Mouse (Mus musculus): ENCODE measurements at regions not wholly inside any gene's neighbourhood (a gene's known extent, or its start where the extent isn't known, plus 50 kb on each side); places are given as distances from the start of the nearest gene placed in this dataset.

DNA sequence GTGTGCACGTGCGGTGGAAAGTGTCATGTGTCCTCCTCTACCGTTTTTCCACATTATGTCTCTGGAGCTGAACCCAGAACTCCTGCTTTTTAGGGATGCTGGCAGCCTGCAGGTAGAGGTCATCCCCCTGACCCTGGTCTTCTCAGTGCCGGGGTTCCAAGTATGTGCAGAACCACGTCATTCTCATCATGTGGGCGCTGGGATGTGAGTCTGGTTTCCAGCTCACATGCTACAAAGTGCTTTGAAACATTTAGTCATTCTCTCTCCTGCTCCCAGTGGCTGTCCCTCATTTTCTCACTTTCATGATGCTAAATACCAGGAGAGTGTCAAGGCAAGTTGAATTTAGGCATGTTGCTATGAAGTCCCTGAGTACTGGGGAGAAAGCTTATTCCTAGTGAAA is 326.6 kb downstream of the Ttll7 start:
- no peak for DNase-seq (ENCODE audit: low read depth, low spot score)

DNA sequence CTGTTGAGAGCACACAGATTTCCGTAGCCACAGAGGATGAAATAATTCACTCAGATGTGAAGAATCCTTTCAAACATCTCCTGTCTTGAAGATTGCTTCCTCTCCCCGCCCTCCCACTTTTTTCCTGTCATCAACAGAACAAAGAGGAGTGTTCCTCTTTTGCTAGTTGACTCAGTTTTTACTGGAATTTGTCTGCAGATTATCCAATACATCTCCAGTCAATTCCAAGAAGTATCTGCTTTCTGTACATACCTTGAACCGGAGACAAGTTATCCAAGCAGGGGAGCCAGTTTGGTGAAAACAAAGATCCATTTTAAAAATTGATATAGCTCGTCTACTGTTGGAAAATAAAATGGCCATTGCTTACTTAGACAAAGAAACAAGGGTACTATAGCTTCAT is 328.5 kb downstream of the Ttll7 start:
- peak; percentile 14 for DNase-seq (ENCODE audit: low read depth, low spot score)

- peak; percentile 93 for DNase-seq (ENCODE audit: low read depth, low spot score)
Observed at GRCm38 (mm10) chr3:147181501-147182365, 329.6 kb downstream of the Ttll7 start.

DNA sequence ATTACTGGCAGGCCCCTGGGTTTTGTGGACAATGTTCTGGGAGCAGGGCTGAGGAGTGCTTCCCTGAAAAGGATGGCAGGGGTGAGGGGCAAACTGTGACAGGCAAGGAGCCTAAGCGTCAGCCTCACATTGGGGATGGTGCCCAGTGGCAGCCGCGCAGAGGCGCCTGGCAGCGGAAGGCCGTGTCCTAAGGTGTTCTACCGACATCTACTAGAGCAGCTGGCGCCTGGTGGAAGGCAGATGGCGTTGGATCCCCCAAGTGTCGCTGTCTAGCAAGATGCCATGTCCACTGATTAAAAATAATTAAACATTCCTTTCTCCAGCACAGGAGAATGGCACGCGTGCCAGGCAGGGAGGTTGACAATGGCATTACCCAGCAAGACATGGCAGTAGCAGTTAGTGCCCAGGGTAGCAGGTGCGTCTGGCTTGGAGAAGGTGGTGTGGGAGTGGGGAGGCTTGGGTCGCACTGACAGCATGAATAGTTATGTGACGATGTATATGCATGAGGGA is 330.3 kb downstream of the Ttll7 start:
- no peak for DNase-seq (ENCODE audit: low read depth, low spot score)

GRCm38 (mm10) chr3:147183656-147184290 is 331.6 kb downstream of the Ttll7 start:
- DNase-seq (ENCODE audit: low read depth, low spot score), result no peak

DNA sequence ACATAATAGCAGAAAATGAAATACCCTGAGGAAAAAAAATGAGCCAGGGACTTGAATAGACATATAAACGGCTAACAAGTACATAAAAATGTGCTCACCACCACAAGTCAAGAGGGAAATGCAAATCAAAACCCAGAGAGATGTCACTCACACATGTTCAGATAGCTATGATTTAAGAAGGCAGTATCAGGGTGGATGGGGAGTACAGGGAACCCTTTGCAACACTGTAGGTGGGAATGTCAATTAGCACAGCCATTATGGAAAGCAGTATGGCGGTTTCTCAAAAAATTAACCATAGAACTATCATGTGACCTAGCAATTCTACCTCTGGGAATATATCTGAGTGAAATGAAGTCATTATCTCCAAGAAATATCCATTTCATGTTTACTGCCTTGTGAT is 337.6 kb downstream of the Ttll7 start:
- no peak for DNase-seq (ENCODE audit: low read depth, low spot score)

- no peak for DNase-seq (ENCODE audit: low read depth, low spot score)
Observed at GRCm38 (mm10) chr3:147196626-147197025, 344.5 kb downstream of the Ttll7 start.

- peak; percentile 46 for DNase-seq (ENCODE audit: low read depth, low spot score)
Observed at GRCm38 (mm10) chr3:147197215-147197614, 345.0 kb downstream of the Ttll7 start.

DNA sequence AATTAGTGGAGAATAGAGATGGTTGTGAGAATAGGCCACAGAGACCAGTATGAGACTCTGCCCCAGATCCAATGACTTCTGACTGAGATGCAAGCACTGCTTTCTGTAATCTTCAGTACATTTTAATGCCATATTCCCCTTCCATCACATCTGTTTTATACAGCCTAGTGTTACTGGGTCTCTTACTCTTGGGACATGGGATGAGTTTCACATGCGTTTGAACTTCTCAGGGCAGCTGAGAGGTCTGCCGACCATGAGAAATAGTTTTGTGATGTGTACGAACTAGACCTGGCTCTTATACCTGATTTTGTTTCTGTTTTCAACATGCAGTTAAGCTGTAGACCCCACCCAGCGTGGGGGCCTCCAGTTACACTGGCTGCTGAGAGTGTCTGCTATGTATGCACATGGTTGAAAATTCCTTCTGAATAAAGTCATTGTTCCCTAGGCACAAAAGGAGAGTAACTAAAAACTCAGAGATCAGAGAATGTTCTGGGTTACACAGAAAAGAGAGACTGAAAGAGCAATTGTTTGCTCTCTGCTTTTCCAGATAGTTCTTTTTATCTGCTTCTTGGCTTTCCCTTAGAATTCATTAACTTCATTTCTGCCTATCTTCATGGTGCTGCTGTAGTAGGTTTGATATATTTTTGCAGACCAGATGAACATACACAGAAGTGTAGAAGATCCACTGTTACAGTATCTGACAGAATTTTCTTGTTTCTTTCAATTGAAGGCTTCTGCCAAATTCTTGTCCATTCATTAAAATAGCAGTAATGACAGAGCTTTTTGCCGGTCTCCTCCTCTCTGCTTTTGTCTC is 359.2 kb downstream of the Ttll7 start:
- DNase-seq (ENCODE audit: low read depth, low spot score), result no peak

GRCm38 (mm10) chr3:147228663-147229062 is 376.5 kb downstream of the Ttll7 start:
- no peak for DNase-seq (ENCODE audit: low read depth, low spot score)

DNA sequence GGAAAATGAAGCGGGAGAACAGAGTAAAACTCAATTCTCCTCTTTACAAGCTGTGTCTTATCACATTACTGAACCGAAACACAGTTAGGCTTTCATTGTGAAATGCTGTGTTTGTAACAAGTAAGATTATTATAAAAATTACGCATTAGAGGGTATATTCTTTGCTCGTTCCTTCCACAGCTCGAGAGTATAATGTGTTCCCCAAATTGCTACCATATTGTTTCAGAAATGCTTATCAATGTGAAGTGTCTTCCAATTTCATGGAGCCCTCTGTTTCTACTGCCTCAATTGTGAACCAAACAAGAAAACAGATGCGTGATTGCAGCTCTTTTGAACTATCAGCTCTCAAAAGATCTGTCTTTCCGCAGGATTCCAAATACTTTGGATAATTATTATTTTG is 378.4 kb downstream of the Ttll7 start:
- DNase-seq (ENCODE audit: low read depth, low spot score), result no peak

DNA sequence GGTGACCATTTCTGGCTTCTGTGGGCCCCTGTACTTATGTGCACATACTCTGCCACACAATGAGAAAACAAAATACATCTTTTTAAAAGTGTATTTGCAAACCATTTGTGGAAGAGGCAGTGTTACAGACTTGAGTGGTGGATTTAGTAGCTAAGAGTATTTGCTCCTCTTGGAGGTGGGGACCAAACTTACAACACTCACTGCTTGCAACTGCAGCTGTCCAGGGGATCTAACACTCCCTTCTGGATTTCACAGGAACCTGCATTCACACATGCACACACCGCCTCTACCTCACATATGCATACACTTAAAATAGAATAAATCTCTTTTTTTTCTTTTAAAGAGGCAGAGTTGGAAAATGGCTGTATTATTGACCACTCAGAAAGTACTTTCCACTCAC is 386.2 kb downstream of the Ttll7 start:
- no peak for DNase-seq (ENCODE audit: low read depth, low spot score)

DNA sequence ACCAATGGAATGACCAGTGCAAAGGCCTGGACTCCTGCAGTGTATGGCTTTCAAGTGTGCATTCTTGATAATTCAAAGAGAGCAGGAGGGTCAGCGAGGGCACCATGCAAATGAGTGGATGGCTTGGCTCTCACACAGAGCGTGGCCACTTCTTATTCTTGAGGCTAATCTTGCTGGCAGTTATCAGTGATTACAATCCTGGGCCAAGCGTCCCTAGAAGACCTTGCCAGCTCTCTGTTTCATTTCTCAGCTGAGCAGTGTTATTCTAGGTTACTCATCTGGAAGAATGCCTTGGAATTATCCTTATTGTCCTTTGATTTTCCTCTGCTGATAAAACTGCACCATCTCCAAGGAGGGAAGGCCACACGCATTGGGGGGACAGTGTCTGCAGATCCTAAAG is 388.5 kb downstream of the Ttll7 start:
- no peak for DNase-seq (ENCODE audit: low read depth, low spot score)

- DNase-seq (ENCODE audit: low read depth, low spot score), result no peak
Observed at GRCm38 (mm10) chr3:147244911-147245430, 392.8 kb downstream of the Ttll7 start.

GRCm38 (mm10) chr3:147246141-147246540 is 394.0 kb downstream of the Ttll7 start:
- no peak for DNase-seq (ENCODE audit: low read depth, low spot score)

DNA sequence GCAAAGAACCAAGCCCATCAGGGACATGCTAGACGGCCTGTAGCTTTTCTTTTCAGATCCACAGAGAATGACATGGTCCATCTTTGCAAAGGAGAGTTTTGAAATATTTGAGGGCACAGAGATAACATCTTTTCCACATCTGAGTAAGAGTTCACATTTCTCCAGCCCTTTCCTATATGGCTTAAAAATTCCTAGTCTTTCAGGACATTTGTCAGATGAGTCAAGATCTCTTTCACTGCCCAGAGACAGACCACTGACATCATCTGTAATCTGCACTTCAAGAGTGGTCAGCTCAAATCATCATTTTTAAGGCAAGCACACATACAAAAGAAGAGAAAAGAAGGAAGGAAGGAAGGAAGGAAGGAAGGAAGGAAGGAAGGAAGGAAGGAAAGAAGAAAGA is 397.3 kb downstream of the Ttll7 start:
- no peak for DNase-seq (ENCODE audit: low read depth, low spot score)

GRCm38 (mm10) chr3:147249906-147250305 is 397.7 kb downstream of the Ttll7 start:
- no peak for DNase-seq (ENCODE audit: low read depth, low spot score)

GRCm38 (mm10) chr3:147252226-147252788 is 400.1 kb downstream of the Ttll7 start:
- no peak for DNase-seq (ENCODE audit: low read depth, low spot score)

DNA sequence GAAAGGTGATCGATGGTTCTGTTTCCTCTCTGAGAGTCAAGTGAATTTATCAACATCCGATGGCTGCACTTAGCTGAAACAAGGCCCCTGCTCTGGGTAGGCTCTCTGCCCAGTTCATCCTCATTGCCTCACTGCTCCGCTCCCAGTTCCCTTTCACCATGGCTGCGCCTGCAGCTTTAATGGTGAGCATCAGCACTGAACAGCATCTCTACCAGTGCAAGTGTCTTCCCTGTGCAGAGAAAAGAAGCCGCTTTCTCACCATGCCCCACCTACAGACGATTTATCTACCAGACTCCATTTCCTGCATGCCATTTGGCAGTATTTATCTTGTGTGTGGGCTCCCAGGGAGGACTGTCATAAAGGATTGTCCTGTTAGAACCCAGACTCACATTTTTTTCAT is 400.6 kb downstream of the Ttll7 start:
- DNase-seq (ENCODE audit: low read depth, low spot score), result no peak

- DNase-seq (ENCODE audit: low read depth, low spot score), result no peak
Observed at GRCm38 (mm10) chr3:147254454-147254853, 402.3 kb downstream of the Ttll7 start.

- no peak for DNase-seq (ENCODE audit: low read depth, low spot score)
Observed at GRCm38 (mm10) chr3:147260958-147261595, 408.9 kb downstream of the Ttll7 start.
